Mouse (Mus musculus): ENCODE data around the gene Upk3b.

Upk3b gene

GRCm38 (mm10) chr5:136038258-136039214 is at the start of gene Upk3b:
Gene Upk3b (plus strand): TSS chr5:136038496.
- no peak for DNase-seq (ENCODE audit: extremely low read depth, low read depth)

GRCm38 (mm10) chr5:135990601-135991000 is 47.7 kb upstream of the Upk3b start:
- DNase-seq (ENCODE audit: extremely low read depth, low read depth), result peak; percentile 71

DNA sequence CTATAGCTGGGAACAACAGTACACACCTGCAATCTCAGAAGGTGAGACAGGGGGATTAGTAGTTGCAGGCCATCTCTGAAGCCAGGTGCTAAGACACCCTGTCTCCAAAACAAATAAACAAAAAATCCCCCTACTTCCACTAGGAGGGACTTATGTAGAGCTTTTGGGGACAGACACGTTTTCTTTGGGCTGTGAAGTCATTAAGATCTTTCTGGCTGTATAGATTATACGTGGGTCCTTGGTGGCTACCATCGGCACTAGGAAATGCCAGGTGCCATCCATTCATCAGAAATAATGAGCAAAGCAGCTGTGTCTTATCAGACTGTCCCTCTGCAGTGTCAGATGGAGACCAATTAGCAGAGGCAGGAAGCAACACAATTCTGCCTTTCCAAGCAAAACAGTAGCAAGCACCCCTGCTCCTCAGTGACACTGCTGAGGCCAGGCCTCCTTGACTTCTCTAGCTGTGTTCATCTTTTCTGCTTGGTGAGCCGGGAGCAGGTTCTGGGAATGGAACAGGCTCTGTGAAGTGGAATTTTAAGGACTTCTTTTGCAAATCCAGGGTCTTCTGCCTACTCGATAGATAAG is 44.8 kb upstream of the Upk3b start:
- no peak for DNase-seq (ENCODE audit: extremely low read depth, low read depth)

DNA sequence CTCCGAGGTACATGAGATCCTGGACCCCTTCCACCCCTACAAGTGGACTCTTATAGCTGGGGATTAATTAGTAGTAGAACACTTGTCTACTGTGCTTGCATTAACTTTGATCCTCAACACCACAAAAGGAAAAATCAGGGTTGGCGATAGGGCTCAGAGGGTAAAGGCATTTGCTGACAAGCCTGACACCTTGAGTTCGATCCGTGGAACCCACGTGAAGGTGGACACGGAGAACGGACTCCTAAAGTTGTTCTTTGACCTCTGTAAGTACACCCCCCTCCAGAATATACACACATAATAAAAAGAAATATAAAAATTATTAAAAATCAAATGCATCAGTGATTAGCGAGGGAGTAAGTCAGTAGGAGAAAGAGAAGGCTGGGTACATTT is 44.0 kb upstream of the Upk3b start:
- no peak for DNase-seq (ENCODE audit: extremely low read depth, low read depth)

DNA sequence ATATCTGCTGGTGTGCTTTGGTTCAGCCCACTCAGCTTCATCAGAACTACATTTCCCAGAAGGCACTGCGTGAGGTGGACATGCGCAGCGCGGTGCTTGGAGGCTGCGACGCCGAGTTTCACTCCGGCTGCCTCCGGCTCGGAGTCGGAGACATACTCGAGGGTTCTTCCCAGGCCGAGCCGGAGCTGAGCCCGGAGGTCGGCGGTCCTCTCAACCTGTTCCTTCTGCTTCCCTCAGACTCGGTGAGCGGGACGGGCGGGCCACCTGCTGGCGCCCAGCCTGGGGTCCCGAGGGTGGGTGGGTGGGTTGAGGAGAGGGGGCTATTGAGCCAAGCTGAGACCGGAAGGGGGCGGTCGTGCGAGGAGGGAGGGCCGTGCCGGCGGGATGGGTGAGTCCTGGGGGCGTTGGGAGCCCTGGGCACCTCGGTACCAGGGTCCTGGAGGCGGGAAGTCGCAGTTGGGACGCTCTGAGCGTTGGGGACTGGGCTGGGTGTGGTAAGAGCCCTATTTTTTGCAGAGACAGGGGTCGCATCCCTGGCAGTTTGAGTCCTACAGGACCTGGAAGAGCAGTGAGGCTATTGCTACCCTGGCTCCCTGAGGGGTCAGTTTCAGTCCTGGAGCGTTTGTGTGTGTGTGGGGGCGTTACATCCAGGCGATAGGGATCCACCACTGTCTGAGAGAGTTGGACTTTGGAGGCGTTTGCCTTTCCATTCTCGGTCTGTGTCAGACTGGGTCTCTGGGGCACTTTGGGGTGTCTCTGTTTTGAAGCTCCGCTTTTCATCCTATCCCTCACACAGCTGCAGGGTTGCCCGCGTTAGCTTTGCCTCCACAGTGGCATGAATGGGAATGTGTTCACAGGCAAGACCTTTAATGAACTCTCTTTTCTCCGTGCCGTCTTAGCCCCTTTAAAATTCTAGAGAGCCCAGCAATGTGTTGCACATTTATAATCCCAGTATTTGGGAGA is 43.3 kb upstream of the Upk3b start, which contains the start of gene Dtx2:
Dtx2 (plus strand) TSS at position 76 of the 963 bp plus-strand sequence.
- peak; percentile 81 for DNase-seq (ENCODE audit: extremely low read depth, low read depth)

DNA sequence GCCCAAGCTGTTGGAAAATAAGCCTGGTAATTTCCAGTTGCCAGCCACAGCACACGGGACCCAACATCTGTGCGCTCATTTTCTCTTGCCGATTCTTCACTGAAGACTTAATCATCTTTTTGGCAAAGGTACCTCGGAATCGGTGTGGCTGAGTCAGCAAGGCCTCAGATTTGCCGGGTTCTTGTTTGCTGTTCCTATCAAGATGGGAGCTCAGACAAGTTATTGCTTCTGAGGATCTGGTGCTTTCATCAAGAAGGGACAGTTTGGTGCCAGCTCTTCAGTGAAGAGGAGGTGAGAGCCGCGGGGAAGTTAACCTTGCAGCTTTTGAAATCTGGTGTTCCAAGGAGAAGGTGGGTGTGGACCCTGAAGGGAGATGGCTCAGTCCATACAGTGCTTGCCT is 42.1 kb upstream of the Upk3b start:
- DNase-seq (ENCODE audit: extremely low read depth, low read depth), result no peak

DNA sequence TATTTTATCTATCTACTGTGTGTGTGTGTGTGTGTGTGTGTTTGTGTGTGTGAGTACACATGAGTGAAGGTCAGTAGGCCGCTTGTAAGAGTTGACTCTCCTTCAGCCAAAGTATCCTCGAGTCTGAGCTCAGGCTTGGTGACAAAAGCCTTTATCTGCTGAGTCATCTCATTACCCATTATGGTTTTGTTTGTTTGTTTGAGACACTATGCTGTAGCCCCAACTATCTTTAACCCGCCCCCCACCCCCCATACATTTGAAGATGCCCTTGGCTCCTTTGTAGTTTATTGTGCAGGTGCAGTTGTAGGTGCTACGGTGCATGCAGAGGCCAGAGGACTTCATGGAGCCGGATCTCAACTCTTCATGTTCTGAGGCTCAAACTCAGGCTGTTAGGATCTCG is 37.1 kb upstream of the Upk3b start:
- DNase-seq (ENCODE audit: extremely low read depth, low read depth), result no peak

GRCm38 (mm10) chr5:136002325-136002724 is 36.0 kb upstream of the Upk3b start:
- no peak for DNase-seq (ENCODE audit: extremely low read depth, low read depth)

- DNase-seq (ENCODE audit: extremely low read depth, low read depth), result no peak
These were observed 35.5 kb upstream of the Upk3b start for GRCm38 (mm10) chr5:136002751-136003151.

DNA sequence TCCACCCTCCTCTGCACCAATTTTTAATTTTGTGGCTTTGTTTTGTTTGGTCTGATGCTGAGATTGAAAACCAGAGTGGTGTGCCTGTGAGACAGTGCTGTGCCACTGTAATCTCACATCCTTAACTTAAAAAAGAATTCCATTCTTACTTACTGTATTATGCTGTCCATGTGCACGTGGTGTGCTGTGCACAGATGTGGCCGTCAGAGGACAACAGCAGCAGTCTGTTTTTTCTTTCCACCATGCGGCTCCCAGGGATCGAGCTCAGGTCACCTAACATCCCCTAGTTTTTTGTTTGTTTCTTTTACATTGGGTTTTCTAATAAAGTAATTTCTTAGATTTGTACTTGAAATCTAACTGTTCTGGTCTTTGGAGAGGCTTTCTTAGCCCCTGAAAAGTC is 33.8 kb upstream of the Upk3b start:
- DNase-seq (ENCODE audit: extremely low read depth, low read depth), result no peak

- no peak for DNase-seq (ENCODE audit: extremely low read depth, low read depth)
These were observed 30.6 kb upstream of the Upk3b start for GRCm38 (mm10) chr5:136007745-136008144.

- no peak for DNase-seq (ENCODE audit: extremely low read depth, low read depth)
These were observed 23.4 kb upstream of the Upk3b start for GRCm38 (mm10) chr5:136014877-136015276.

- DNase-seq (ENCODE audit: extremely low read depth, low read depth), result no peak
These were observed 22.7 kb upstream of the Upk3b start for GRCm38 (mm10) chr5:136015586-136015985.

GRCm38 (mm10) chr5:136016014-136016876 is 22.1 kb upstream of the Upk3b start:
- no peak for DNase-seq (ENCODE audit: extremely low read depth, low read depth)

- no peak for DNase-seq (ENCODE audit: extremely low read depth, low read depth)
These were observed 21.0 kb upstream of the Upk3b start for GRCm38 (mm10) chr5:136017262-136017661.

DNA sequence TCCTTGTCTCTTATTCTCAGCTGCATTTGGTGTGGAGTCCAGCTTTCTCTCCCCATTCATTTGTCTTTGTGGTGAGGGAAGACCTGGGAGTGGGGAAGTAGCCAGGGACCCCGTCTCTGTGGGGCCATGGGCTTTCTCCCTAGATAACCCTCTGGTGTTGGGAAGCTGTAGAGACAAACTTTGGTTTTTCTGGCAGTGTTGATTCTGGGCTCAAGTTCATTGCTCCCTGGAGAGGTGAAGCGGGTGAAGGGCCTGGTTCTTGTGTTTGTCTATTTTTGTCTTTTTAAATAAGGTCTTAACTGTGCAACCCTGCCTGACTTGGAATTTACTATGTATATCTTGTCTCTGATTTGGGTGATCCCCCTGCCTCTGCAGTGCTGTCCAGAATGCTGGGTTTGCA is 19.6 kb upstream of the Upk3b start:
- DNase-seq (ENCODE audit: extremely low read depth, low read depth), result no peak

GRCm38 (mm10) chr5:136019907-136020306 is 18.4 kb upstream of the Upk3b start:
- no peak for DNase-seq (ENCODE audit: extremely low read depth, low read depth)

- DNase-seq (ENCODE audit: extremely low read depth, low read depth), result no peak
These were observed 12.6 kb upstream of the Upk3b start for GRCm38 (mm10) chr5:136025712-136026111.

GRCm38 (mm10) chr5:136026859-136027258 is 11.4 kb upstream of the Upk3b start:
- no peak for DNase-seq (ENCODE audit: extremely low read depth, low read depth)

DNA sequence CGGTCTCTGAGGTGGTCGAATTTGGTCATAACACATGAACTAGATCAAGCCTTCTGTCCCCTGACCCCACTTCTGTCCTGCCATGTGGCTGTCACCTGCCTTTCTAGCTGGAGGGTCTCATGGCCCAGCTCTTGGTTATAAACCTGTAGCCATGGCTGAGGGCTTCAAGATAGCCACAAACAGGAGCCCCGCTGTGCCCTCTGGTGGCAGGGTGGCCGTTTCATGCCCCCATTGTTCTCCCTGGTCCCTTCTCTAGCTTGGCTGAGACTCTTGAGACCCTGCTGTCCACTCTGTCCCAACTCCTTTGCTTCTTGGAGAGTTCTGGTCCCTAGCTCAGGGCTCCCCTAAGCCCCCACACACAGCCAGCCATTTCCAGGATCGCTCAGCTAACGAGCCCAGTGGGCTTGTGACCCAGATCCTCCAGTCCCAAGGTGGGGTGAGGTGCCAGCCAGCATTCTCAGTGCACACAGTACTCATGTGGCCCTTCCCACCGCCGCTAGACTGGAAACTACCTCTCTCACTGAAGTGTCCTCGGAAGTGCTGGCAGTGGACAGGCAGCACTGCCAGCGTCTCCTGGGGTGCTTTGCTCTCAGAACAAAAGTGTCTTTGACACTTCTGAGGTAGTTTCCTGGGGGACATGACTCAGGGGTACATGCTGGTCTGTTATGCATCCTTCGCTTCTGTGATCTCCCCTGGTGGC is 10.5 kb upstream of the Upk3b start:
- no peak for DNase-seq (ENCODE audit: extremely low read depth, low read depth)

Measured in MEL-GATA-1-ER (cell line).